Mouse (Mus musculus) stomach, embryonic 16.5 days (tissue): ENCODE data around the gene Dph5. TPM values are rescaled to one million over a fixed set of nuclear protein-coding genes. Genes with fewer than 3 reads are reported as not detected.

Experiments used
- ATAC-seq: fragments of 200-750 bp; cut with Nextera tagmentation; 2 replicates; pipeline ENCODE4 v1.8.0; 2017; ENCODE audit warnings: moderate number of reproducible peaks, moderate TSS enrichment; ENCODE audit not compliant: insufficient read depth, low FRiP score
- H3K27ac ChIP-seq: fragments of 300-500 bp; sonication (generic); 2 replicates; pipeline ENCODE4 v1.5.1; 2014; ENCODE audit warnings: low read length
- H3K27me3 ChIP-seq: fragments of 300-500 bp; sonication (generic); 2 replicates; pipeline ENCODE4 v1.6.1; 2014; ENCODE audit warnings: low read length, control low read depth, mixed read lengths; ENCODE audit not compliant: control insufficient read depth, insufficient read depth
- H3K36me3 ChIP-seq: fragments of 300-500 bp; sonication (generic); 2 replicates; pipeline ENCODE4 v1.6.1; 2014; ENCODE audit warnings: low read length; ENCODE audit not compliant: control insufficient read depth, insufficient read depth
- H3K4me1 ChIP-seq: fragments of 300-500 bp; sonication (generic); 2 replicates; pipeline ENCODE4 v1.6.1; 2014; ENCODE audit warnings: low read length, control low read depth, mixed read lengths; ENCODE audit not compliant: control insufficient read depth, insufficient read depth
- H3K4me2 ChIP-seq: fragments of 300-500 bp; sonication (generic); 2 replicates; pipeline ENCODE4 v1.6.1; 2014; ENCODE audit warnings: low read depth, low read length, mixed read lengths
- H3K4me3 ChIP-seq: fragments of 300-500 bp; sonication (generic); replicated peaks from 2 replicates; pipeline ENCODE4 v1.5.1; 2014; ENCODE audit warnings: mild to moderate bottlenecking, low read length
- H3K9ac ChIP-seq: fragments of 300-500 bp; sonication (generic); 2 replicates; pipeline ENCODE4 v1.6.1; 2014; ENCODE audit warnings: low read length
- H3K9me3 ChIP-seq: fragments of 300-500 bp; sonication (generic); replicated peaks from 2 replicates; pipeline ENCODE4 v1.6.1; 2016; ENCODE audit warnings: low read length, control low read depth; ENCODE audit not compliant: control insufficient read depth
- WGBS: fragments of 180-500 bp; shearing (Covaris S2); extraction: QIAGEN DNeasy Blood & Tissue Kit; methylation state at CpG from one replicate; pipeline ENCODE4 v1.1.7; 2014; 5-methylcytosine and 5-hydroxymethylcytosine counted together
- polyA plus RNA-seq: library from polyadenylated mRNA; unstranded; fragments of >200 nt; fragmentation: Nextera tagmentation; extraction: Ambion mirVana; gene quantifications from 2 replicates; pipeline ENCODE4 v1.2.1, GENCODE M21; 2015

The Dph5 gene
- polyA plus RNA-seq, 1 experiment from 2014 or later: 31.9 TPM

DNA sequence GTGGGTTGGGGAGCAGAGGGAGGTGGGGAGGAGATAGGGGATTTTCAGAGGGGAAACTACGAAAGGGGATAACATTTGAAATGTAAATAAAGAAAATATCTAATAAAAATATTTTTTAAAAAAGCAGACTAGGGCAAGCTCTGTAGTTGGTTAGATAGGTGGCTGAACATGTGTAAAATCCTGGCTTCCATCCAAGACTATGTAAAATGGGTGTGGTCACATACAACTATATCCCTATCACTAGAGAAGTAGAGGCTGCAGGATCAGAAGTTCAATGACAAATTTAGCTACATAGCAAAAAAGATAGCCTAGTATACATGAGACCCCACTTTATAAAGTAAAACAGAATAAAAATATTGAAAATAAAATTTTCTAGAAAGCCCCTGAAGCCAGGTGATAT is 10.5 kb upstream of the Dph5 start:
- Histone ChIP-seq H3K4me1 (no peaks in the 10 kb centered on the region), H3K9ac (no peak overlapping the region), H3K4me2 (no peak overlapping the region), H3K27me3 (no peaks in the 10 kb centered on the region), H3K36me3 (no peaks in the 10 kb centered on the region), H3K27ac (no peak overlapping the region), H3K9me3 (no peaks in the 10 kb centered on the region), H3K4me3 (no peak overlapping the region)
- ATAC-seq: no peak
- WGBS: 60% methylated on average over 1 of the region's 1 CpGs

- H3K36me3 ChIP-seq: no peaks in the 10 kb centered on the region
- no peak for ATAC-seq
- peaks cover 2% of the 10 kb centered on the region; the same call in 1 of the 2 replicates for H3K4me1 ChIP-seq
- H3K4me2 ChIP-seq: no peak overlapping the region
- H3K27ac ChIP-seq: no peak overlapping the region
- 58% methylated on average over 1 of the region's 1 CpGs for WGBS
- no peaks in the 10 kb centered on the region for H3K9me3 ChIP-seq
- no peak overlapping the region for H3K4me3 ChIP-seq
- no peaks in the 10 kb centered on the region for H3K27me3 ChIP-seq
- no peak overlapping the region for H3K9ac ChIP-seq
Measured at GRCm38 (mm10) chr3:115884086-115884485, 3.6 kb upstream of the Dph5 start.

GRCm38 (mm10) chr3:115888310-115889106 is 871 bp downstream of the Dph5 start:
- 3% methylated on average over 21 of the region's 21 CpGs for WGBS
- Histone ChIP-seq H3K27ac (peak overlapping the region; percentile 92), H3K4me1 (peaks cover 2% of the 10 kb centered on the region; the same call in 1 of the 2 replicates), H3K4me2 (peak overlapping the region; percentile 65), H3K9ac (peak overlapping the region; percentile 86), H3K27me3 (no peaks in the 10 kb centered on the region), H3K4me3 (peak overlapping the region; percentile 89), H3K9me3 (no peaks in the 10 kb centered on the region), H3K36me3 (no peaks in the 10 kb centered on the region)
- peak; percentile 27; the same call in 1 of the 2 replicates for ATAC-seq

DNA sequence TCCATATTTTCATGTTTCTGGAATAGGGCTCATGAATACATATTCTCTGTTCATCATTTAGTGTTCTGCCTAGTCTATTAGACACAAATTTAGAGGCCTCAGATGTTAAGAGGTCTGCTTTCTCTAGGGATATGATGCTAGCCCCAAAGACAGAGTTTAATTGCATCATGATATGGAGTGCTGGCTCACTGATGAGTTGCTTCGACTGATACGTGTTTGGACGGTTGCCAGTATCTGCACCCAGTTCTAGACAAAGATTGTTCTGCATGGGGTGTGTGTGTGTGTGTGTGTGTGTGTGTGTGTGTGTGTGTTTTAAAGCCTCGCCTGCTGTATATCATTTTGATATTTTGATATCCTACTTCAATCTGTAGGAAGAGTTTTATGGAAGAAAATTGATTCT is 4.7 kb downstream of the Dph5 start:
- Histone ChIP-seq H3K27me3 (no peaks in the 10 kb centered on the region), H3K27ac (no peak overlapping the region), H3K9ac (no peak overlapping the region), H3K4me3 (no peak overlapping the region), H3K9me3 (no peaks in the 10 kb centered on the region), H3K4me2 (no peak overlapping the region), H3K4me1 (peaks cover 2% of the 10 kb centered on the region; the same call in 1 of the 2 replicates), H3K36me3 (0 out of 2 replicates have a peak, but pooled peaks cover 7% of the 10 kb centered on the region)
- no peak for ATAC-seq
- whole genome bisulfite sequencing: 86% methylated on average over 4 of the region's 4 CpGs

DNA sequence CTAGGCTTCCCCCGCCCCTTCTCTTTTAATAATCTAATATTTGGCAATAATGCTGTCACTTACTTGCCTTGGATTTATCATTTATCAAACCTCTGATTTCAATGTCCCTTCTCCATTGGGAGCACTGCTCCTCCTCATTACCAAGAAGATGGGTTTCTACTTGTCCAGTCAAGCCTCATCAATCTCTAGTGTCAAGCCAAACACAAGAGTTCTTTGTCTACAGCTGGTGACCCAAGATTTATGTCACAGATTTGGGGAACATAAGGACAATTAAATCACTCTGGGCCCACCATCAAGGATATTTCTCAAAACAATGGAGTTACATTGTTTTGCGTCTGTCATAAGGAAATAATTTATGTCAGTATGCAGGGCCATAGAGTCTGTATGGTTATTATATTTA is 5.5 kb downstream of the Dph5 start:
- Histone ChIP-seq H3K9ac (no peak overlapping the region), H3K27me3 (no peaks in the 10 kb centered on the region), H3K4me3 (no peak overlapping the region), H3K4me2 (no peak overlapping the region), H3K36me3 (0 out of 2 replicates have a peak, but pooled peaks cover 7% of the 10 kb centered on the region), H3K27ac (no peak overlapping the region), H3K9me3 (no peaks in the 10 kb centered on the region), H3K4me1 (peaks cover 2% of the 10 kb centered on the region; the same call in 1 of the 2 replicates)
- ATAC-seq: no peak
- 85% methylated on average over 2 of the region's 2 CpGs for WGBS

GRCm38 (mm10) chr3:115898354-115898948 is 10.8 kb downstream of the Dph5 start:
- Histone ChIP-seq H3K9me3 (no peaks in the 10 kb centered on the region), H3K4me3 (no peak overlapping the region), H3K27ac (no peak overlapping the region), H3K36me3 (0 out of 2 replicates have a peak, but pooled peaks cover 7% of the 10 kb centered on the region), H3K4me1 (no peaks in the 10 kb centered on the region), H3K4me2 (no peak overlapping the region), H3K27me3 (no peaks in the 10 kb centered on the region), H3K9ac (no peak overlapping the region)
- ATAC-seq: no peak
- WGBS: 85% methylated on average over 3 of the region's 3 CpGs

DNA sequence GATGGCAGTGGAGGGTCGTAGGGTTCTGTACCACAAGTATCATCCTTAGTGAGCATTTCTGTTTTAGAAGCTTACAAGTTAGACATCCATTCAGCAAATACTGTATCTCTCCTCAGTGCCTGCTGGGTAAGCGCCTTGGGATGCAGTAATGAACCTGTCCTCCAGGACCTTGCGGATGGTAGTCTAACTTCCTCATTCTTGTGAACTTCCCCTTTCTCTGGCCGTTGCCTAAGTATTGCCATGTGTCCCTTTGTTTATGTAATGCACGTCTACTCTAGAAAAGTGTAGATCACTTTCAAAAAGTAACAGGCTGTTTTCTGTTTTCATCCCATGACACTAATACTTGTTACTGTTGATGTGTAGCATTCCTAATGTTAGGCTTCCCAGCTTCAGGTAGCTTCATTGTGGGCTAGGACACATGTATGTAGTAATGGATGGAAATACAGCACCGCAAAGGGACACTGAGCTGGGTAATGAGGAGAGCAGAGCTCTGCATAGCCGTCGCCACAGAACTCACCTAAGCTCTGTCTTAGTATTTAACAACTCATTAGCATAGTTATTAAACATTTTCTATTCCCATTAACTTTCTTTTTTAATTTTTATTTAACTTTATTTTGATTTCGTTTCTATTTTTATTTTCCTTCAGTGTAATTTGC is 14.8 kb downstream of the Dph5 start:
- ATAC-seq: no peak
- 0 out of 2 replicates have a peak, but pooled peaks cover under 1% of the 10 kb centered on the region for H3K36me3 ChIP-seq
- no peaks in the 10 kb centered on the region for H3K27me3 ChIP-seq
- no peak overlapping the region for H3K4me3 ChIP-seq
- WGBS: 82% methylated on average over 9 of the region's 9 CpGs
- no peak overlapping the region for H3K27ac ChIP-seq
- no peaks in the 10 kb centered on the region for H3K4me1 ChIP-seq
- no peak overlapping the region for H3K9ac ChIP-seq
- H3K4me2 ChIP-seq: no peak overlapping the region
- H3K9me3 ChIP-seq: no peaks in the 10 kb centered on the region

DNA sequence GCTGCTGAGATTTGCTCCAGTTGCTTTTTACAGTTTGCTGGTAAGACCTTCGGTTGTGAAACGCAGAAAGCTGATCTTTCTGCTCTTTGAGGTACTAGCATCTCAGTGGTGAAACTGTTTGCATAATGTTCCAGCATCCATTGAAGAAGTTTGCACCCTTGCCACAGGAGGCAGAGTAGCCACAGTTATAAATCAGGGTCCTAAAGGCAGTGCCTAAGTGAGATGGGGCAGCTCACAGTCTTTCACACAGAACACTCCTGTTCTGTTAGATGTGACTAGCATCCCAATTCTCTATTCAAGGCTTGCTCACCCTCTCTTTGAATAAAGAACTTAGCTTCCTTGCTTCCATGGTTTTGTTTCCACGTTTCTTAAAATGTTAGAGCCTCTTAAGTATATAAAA is 17.4 kb downstream of the Dph5 start:
- Histone ChIP-seq H3K4me3 (no peak overlapping the region), H3K9me3 (no peaks in the 10 kb centered on the region), H3K4me2 (no peak overlapping the region), H3K27ac (no peak overlapping the region), H3K27me3 (no peaks in the 10 kb centered on the region), H3K9ac (no peak overlapping the region), H3K36me3 (peaks cover 6% of the 10 kb centered on the region; the same call in 1 of the 2 replicates), H3K4me1 (no peaks in the 10 kb centered on the region)
- no peak for ATAC-seq
- WGBS: 88% methylated on average over 3 of the region's 3 CpGs

DNA sequence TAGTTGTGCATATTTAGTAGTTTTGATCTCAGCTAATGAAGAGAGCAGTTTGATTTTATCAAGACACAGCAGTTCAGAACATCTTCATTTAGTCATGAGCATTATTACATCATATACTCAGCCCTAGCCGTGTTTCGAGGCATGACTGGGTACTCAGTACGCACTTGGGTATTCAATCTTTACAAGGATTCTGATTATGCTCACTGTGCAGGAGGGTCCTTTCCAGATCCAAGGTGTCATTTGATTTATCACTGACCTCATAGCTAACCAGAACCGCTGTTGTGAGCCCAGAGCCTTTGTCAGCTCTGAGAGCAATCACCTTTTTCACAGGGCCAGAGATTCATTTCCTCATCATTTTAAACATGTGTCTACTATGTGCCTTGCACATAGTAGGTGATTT is 17.9 kb downstream of the Dph5 start:
- H3K4me1 ChIP-seq: no peaks in the 10 kb centered on the region
- no peak for ATAC-seq
- H3K9ac ChIP-seq: no peak overlapping the region
- H3K27me3 ChIP-seq: no peaks in the 10 kb centered on the region
- H3K4me2 ChIP-seq: no peak overlapping the region
- no peak overlapping the region for H3K27ac ChIP-seq
- no peaks in the 10 kb centered on the region for H3K9me3 ChIP-seq
- no peak overlapping the region for H3K4me3 ChIP-seq
- 95% methylated on average over 4 of the region's 4 CpGs for WGBS
- H3K36me3 ChIP-seq: peaks cover 6% of the 10 kb centered on the region; the same call in 1 of the 2 replicates
